Mouse (Mus musculus): ENCODE results near the gene Rps16.
"Not testable (repeated sequence)": the region's sequence is repeated elsewhere in the genome, so short reads cannot be mapped to it uniquely, and the experiment has no call there.

The Rps16 gene

GRCm38 (mm10) chr7:28375176-28375921, 24.9 kb downstream of the Rps16 start:
- peak; percentile 95 for DNase-seq

- peak; percentile 90 for DNase-seq
Measured at GRCm38 (mm10) chr7:28376011-28376771, 25.7 kb downstream of the Rps16 start.

GRCm38 (mm10) chr7:28377190-28378065, 27.0 kb downstream of the Rps16 start:
- peak; percentile 49 for DNase-seq

GRCm38 (mm10) chr7:28378066-28378690, 27.7 kb downstream of the Rps16 start:
- DNase-seq: peak; percentile 85

- DNase-seq: peak; percentile 99
Measured at GRCm38 (mm10) chr7:28378769-28379651, 28.6 kb downstream of the Rps16 start.

GRCm38 (mm10) chr7:28380237-28381016, 30.0 kb downstream of the Rps16 start, which contains the start of gene Zfp36:
Zfp36 (minus strand) TSS chr7:28380253.
- no peak for DNase-seq

- DNase-seq: peak; percentile 88
Measured at GRCm38 (mm10) chr7:28381017-28381790, 30.8 kb downstream of the Rps16 start.

GRCm38 (mm10) chr7:28381938-28382337, 31.5 kb downstream of the Rps16 start:
- peak; percentile 90 for DNase-seq

GRCm38 (mm10) chr7:28382347-28382951, 32.0 kb downstream of the Rps16 start:
- no peak for DNase-seq

GRCm38 (mm10) chr7:28382981-28383396, 32.5 kb downstream of the Rps16 start:
- peak; percentile 39 for DNase-seq

GRCm38 (mm10) chr7:28383606-28384005, 33.2 kb downstream of the Rps16 start:
- no peak for DNase-seq

- DNase-seq: no peak
Measured at GRCm38 (mm10) chr7:28384162-28384561, 33.7 kb downstream of the Rps16 start.

GRCm38 (mm10) chr7:28385196-28385595, 34.7 kb downstream of the Rps16 start:
- no peak for DNase-seq

GRCm38 (mm10) chr7:28386007-28386406, 35.6 kb downstream of the Rps16 start:
- DNase-seq: peak; percentile 64

- peak; percentile 95 for DNase-seq
Measured at GRCm38 (mm10) chr7:28386462-28386861, 36.0 kb downstream of the Rps16 start.

- not testable (repeated sequence) for DNase-seq
Measured at GRCm38 (mm10) chr7:28386877-28387276, 36.4 kb downstream of the Rps16 start.

- not testable (repeated sequence) for DNase-seq
Measured at GRCm38 (mm10) chr7:28387384-28387783, 36.9 kb downstream of the Rps16 start.

GRCm38 (mm10) chr7:28390331-28390730, 39.9 kb downstream of the Rps16 start:
- no peak for DNase-seq
